Mouse (Mus musculus): ENCODE measurements at regions not wholly inside any gene's neighbourhood (a gene's known extent, or its start where the extent isn't known, plus 50 kb on each side); places are given as distances from the start of the nearest gene placed in this dataset.

- Histone ChIP-seq H3K4me1 (peaks cover 7% of the 10 kb centered on the region), H3K4me3 (no peak overlapping the region), H3K27ac (no peak overlapping the region), H3K9ac (no peak overlapping the region), H3K4me2 (no peak overlapping the region), H3K36me3 (ENCODE audit: poor library complexity, severe bottlenecking) (no peaks in the 10 kb centered on the region), H3K9me3 (replicated peaks) (no peaks in the 10 kb centered on the region), H3K27me3 (no peaks in the 10 kb centered on the region)
- 62% methylated on average over 7 of the region's 7 CpGs for WGBS
- ATAC-seq = no peak
Observed at GRCm38 (mm10) chr8:112093554-112093953, 78.7 kb upstream of the Gm6793 start.

DNA sequence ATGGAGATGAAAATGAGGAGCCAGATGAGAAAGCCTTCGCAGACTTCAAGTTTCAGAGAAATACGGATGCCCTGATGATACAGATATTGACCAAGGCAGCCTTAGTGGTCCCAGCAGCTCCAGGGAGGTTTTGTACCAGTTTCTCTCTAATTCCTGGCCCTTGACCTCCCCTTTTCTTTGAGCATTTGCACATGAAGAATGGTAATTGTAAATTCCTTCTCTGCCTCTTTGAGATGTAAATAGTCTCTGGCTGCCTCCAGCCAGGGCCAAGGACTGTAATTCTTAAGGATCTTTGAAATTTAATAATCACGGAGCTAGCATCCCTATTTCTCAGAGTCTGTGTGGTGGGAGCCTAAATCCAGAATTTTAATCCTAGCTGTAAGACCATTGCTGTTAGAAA, 78.0 kb upstream of the Gm6793 start:
- WGBS = 17% methylated on average over 3 of the region's 3 CpGs
- no peak for ATAC-seq

GRCm38 (mm10) chr8:112078621-112079020, 63.8 kb upstream of the Gm6793 start:
- no peaks in the 10 kb centered on the region for H3K9me3 ChIP-seq (replicated peaks)
- no peak overlapping the region for H3K4me3 ChIP-seq
- WGBS = 63% methylated on average over 10 of the region's 10 CpGs
- H3K4me1 ChIP-seq = no peaks in the 10 kb centered on the region
- H3K27me3 ChIP-seq = no peaks in the 10 kb centered on the region
- no peak for ATAC-seq
- H3K27ac ChIP-seq = no peak overlapping the region
- H3K36me3 ChIP-seq (ENCODE audit: poor library complexity, severe bottlenecking) = no peaks in the 10 kb centered on the region
- no peak overlapping the region for H3K4me2 ChIP-seq
- no peak overlapping the region for H3K9ac ChIP-seq

More for the DNA sequence above, 78.0 kb upstream of the Gm6793 start:
- Histone ChIP-seq H3K9me3 (replicated peaks) (no peaks in the 10 kb centered on the region), H3K4me2 (no peak overlapping the region), H3K27ac (no peak overlapping the region), H3K4me1 (no peaks in the 10 kb centered on the region), H3K9ac (no peak overlapping the region), H3K4me3 (no peak overlapping the region), H3K27me3 (no peaks in the 10 kb centered on the region), H3K36me3 (ENCODE audit: poor library complexity, severe bottlenecking) (no peaks in the 10 kb centered on the region)

DNA sequence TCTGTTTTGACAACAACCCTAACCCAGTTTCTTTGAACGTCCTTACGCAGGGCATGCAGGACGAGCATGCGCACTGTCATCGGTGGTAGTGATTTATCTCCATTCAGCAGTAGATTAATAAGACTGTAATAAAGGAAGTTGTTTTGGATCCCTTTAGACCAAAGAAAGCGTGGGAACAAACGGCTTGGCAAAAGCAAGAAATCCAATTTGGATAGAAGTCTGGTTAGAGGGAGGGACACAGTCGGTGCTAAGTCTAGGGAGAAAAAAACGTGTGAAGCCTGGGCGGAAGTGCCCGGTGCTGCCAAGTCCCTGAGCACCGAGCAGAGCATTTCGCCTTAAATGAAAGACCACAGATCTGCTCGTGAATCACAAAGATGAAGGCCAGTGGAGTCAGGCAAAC, 57.4 kb upstream of the Gm6793 start:
- no peak overlapping the region for H3K4me3 ChIP-seq
- no peak overlapping the region for H3K9ac ChIP-seq
- no peak overlapping the region for H3K27ac ChIP-seq
- no peaks in the 10 kb centered on the region for H3K4me1 ChIP-seq
- 80% methylated on average over 14 of the region's 14 CpGs for WGBS
- no peak overlapping the region for H3K4me2 ChIP-seq
- ATAC-seq = no peak
- H3K27me3 ChIP-seq = no peaks in the 10 kb centered on the region
- no peaks in the 10 kb centered on the region for H3K36me3 ChIP-seq (ENCODE audit: poor library complexity, severe bottlenecking)
- no peaks in the 10 kb centered on the region for H3K9me3 ChIP-seq (replicated peaks)

GRCm38 (mm10) chr8:112070251-112070650, 55.4 kb upstream of the Gm6793 start:
- H3K9me3 ChIP-seq (replicated peaks) = no peaks in the 10 kb centered on the region
- no peaks in the 10 kb centered on the region for H3K27me3 ChIP-seq
- H3K36me3 ChIP-seq (ENCODE audit: poor library complexity, severe bottlenecking) = no peaks in the 10 kb centered on the region
- H3K4me3 ChIP-seq = no peak overlapping the region
- H3K4me2 ChIP-seq = no peak overlapping the region
- no peaks in the 10 kb centered on the region for H3K4me1 ChIP-seq
- no peak for ATAC-seq
- H3K9ac ChIP-seq = no peak overlapping the region
- H3K27ac ChIP-seq = no peak overlapping the region
- 84% methylated on average over 8 of the region's 8 CpGs for WGBS

All from forebrain, embryonic 13.5 days (tissue).